Mouse (Mus musculus) megakaryocyte, embryonic 14.5 days (primary cell): Measurements from ENCODE around the gene Zbtb5.

Experiments
- FLI1 ChIP-seq: IDR thresholded peaks from 2 replicates; pipeline ENCODE4 v1.6.1; 2012; ENCODE audit warnings: low read length, inconsistent platforms, mixed read lengths
- GATA1 ChIP-seq: IDR thresholded peaks from 3 replicates; pipeline ENCODE4 v1.6.1; 2012; ENCODE audit warnings: mixed read lengths, low read length, inconsistent platforms, borderline replicate concordance

DNA sequence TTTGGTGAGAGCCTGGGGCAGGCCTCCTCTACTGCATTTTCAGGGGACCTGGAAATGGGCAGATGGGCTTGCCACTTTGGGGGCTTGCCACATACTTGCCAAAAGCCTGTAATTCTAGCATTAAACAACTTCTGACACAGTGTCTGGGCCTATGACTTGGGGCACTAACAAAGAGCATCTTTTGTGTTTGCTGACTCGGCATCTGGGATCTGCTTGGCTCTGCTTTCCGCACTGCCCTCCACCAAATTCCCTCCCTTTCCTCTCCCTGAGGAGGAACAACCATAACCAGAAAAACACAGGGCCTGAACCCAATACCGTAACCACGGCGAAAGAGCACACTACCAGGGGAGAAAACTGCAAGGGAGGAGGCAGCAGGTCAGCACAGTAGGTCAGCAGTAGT, 21.7 kb downstream of the Zbtb5 start:
- no peak for TF ChIP-seq GATA1
- no peak for TF ChIP-seq FLI1
